Mouse (Mus musculus) layer of hippocampus, adult 9-11 months (tissue): ENCODE measurements around the gene Bphl.

Source experiments
- DNase-seq: peaks from one replicate; pipeline ENCODE4 v3.0.0; 2022

Gene Bphl

DNA sequence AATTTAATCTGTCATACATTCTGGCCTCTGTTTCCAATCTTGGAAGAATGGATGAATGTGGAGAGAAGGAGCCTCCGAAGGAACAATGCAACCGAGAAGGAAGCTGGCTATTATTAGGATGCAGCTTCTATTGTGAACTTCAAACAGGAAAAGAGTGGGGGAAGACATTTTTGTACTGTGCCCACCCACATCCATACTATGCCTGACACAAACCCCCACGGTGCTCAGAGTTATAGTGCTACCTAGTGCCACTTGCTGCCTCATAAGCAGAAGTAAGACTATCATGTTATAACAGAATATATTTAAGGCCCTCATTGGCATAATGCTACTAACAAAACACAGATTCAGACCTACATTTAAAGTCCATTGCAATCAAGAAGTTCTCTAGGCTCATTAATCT lies 52.0 kb downstream of the Bphl start:
- no peak for DNase-seq

- DNase-seq, result peak; percentile 95
These were observed 58.4 kb downstream of the Bphl start for GRCm38 (mm10) chr13:34095542-34096435.

GRCm38 (mm10) chr13:34096455-34096854 lies 59.1 kb downstream of the Bphl start:
- DNase-seq, result no peak

GRCm38 (mm10) chr13:34097086-34097485 lies 59.7 kb downstream of the Bphl start:
- no peak for DNase-seq

DNA sequence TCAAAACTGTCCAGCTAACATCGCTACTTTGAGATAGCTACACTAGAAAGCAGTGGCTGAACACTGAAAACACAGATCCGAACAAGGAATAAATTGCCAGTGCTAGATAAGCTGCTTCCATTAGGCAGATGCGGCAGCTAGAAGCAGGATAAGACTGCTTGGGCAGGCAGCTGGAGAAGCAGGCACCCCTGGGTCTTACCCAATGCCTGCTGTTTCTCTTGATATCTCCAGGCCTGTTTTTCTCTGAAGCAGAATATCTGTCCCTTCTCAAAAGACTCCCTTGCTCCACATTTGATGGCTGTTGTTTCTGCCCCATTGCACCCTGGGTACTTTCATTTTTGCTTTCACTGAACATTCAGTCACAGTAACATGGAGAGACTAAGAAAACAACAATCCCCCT lies 63.3 kb downstream of the Bphl start:
- no peak for DNase-seq

- DNase-seq, result no peak
These were observed 63.9 kb downstream of the Bphl start for GRCm38 (mm10) chr13:34101247-34101646.

DNA sequence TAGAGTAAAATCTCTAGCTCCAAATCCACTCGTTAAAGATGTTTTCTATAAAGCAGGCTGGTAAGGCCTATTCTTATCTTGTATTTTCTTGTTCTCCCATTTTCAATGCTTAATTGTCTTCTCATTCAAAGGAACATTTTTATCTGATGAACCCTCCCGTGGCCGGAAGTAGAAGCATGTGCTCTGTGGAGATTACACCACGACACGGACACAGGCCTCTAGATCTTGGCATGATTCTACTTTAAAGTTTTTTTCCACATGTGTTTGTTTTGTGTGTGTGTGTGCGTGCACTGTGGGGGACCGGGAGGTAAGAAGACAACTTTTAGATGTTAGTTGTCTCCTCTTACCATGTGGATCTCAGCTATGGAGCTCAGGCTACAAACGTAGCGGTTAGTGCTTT lies 64.5 kb downstream of the Bphl start:
- DNase-seq, result no peak

DNA sequence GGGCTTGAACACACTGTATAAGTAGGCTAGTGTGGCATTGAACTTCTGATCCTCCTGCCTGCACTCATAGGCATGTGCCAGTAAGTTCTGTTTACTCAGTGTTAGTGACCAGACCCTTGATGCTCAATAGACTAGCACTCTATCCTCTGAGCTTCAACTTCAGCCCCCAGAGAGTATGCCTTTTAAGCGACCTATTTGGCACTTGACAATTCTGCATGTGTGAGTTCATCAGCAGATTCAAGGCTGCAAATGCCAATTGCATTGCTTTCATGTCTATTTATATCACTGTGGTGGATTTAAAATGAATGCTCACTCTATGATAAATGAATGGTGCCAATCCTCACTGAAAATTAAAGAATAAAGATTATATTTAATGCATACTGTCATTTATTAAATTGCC lies 68.0 kb downstream of the Bphl start:
- no peak for DNase-seq

- no peak for DNase-seq
These were observed 68.9 kb downstream of the Bphl start for GRCm38 (mm10) chr13:34106256-34106655.

DNA sequence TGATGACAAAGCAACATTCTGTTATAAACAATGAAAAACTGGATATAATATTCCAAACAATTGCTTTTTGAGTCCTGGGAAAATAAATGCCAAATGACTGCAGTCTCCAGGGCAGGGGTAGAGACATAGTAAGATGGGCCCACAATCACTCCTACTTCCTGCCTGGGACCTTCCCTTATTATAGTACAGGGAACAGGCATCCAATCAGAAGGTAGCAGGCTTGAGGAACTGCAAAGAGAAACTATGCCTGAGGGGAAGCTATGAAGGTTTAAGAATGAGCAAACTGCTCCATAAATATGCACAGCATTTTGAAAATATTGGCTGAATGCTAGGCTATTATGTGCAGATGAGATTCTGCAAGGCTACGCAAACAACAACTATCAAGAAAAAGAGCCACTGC lies 69.6 kb downstream of the Bphl start:
- no peak for DNase-seq

GRCm38 (mm10) chr13:34109035-34109676 lies 71.8 kb downstream of the Bphl start:
- no peak for DNase-seq

DNA sequence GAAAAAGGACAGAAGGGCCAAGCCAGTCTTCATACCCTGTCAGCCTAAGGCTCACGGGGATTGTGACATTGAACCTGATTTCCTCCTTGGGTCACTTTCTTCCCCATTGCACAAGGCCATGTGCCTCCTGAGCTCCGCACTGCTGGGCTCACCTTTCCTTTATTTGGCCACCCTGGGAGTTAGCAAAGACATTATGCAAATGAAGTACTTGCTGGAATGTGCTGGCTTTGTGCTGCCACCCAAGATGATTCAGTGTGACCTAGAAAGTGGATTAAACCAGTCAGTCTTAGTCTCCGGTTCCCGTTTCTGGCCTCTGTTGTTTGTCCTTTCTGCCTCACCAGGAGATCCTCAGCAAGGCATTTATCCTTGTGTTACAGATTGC lies 72.3 kb downstream of the Bphl start:
- DNase-seq, result no peak

GRCm38 (mm10) chr13:34111019-34111418 lies 73.6 kb downstream of the Bphl start:
- no peak for DNase-seq

GRCm38 (mm10) chr13:34111878-34112277 lies 74.5 kb downstream of the Bphl start:
- DNase-seq, result no peak

DNA sequence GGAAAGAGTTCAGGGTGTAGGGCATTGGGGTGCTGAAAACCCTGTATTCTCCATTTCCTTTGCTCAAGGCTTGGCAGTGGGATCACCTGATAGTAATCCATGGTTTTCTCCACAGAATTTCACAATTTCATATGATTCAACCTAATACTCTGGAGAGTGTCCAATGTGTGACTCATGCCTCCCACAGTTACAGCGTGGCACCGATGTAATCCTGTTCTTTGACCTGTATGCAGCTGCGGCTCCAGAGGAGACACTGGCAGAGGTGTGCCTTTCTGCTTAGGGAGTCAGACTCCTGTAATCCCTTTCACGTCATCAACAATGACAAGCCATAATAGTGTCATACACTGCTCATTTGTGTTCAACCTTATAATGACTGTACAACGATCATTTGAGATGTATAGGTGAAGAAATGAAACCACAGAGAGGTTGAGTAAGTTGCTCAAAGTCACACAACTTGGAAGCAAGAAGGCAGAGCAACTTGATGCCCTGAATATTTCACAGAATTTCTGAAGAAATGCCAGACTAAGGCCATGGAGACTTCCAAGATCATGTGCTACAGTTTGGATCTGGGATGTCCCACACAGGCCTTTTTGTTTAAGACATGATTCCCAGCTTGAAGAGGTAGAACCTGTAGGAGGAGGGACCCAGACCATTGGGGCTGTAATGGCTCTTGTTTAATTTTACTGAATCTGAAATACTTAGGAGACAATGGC lies 75.1 kb downstream of the Bphl start:
- DNase-seq, result no peak

GRCm38 (mm10) chr13:34113086-34113485 lies 75.7 kb downstream of the Bphl start:
- DNase-seq, result no peak

DNA sequence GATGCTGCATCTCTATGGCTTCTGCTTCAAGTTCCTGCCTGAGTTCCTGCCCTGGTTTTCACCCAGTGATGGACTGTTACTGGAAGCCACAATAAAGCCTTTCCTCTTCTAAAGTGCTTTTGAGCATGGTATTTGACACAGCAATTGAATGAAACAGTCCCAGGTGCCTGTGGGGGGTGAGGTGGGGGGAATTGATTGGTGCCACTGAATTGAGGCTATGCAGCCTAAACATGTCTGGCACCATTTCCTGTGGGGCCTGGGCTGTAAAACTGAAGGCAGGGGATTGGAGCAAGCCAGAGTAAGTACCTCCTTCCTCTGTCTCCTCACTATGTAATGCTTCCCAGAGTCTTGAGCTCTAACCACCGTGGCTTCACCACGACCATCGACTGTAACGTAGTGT lies 77.3 kb downstream of the Bphl start:
- DNase-seq, result no peak

DNA sequence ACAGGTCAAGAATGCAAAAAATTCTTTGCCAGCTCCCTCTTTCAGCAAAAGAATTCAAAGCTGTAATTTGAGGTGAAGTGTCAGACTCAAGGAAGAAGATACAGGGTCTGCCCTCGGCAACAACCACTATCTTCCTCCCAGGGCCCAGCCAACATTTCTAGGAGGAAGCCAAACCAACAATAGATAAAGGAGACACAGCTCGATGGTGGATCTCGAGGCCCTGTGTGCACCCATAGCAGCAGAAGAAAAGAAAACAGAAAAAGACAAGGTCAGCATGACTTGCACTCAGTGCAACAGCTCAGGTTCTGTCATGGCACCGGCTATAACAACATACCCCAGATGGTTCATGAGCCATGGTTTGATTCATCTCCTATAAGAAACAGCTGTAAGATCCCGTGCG lies 79.1 kb downstream of the Bphl start:
- DNase-seq, result no peak

DNA sequence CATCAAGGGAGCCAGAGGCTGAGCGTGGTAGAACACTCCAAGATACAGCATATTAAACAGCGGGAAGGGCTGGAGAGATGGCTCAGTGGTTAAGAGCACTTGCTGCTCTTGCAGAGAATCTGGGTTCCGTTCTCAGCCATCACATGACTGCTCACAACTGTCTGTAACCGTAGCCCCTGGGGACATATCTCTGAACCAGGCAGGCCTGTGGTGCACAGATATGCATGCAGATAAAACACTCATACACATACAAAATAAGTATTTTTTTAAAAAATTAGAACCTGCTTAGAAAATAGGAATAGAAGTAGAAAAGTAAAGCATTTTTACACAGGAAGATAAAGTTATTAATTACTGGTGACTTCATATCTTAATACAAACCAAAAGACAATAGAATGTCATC lies 81.4 kb downstream of the Bphl start:
- DNase-seq, result no peak

DNA sequence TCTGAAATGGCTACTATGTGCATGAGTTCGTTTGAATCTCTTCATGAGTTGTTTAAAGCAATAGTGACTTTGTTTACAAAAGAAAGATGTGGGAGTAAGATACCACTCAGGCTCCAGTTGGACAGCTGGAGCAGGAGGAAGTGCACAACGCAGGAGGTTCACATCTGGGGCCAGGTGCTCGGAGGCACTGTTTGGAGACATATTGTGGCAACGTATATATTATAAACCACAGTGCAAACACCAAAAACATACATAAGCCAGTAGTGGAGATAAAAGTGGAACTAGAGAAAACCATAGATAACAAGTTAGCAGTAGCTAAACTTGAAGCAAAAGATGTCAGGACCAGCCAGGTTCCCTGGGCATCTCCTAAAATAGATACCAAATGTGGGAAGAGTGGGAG lies 82.0 kb downstream of the Bphl start:
- DNase-seq, result no peak

DNA sequence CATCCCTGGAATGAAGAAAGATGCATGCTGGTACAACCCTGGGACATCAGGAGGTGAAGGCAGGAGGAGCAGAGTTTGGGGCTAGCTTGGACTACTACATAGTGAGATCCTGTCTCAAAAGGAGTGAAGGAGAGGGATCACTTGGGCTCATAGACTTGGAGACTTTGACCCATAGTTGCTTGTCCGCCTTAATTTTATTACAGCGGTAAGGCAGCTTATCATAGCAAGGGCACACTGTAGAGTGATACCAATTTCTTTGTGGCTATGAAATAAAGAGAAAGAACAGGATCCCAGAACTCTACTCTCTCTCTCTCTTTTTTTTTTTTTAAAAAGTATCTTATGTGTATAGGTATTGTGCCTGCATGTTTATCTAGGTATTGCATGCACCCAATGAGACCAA lies 83.1 kb downstream of the Bphl start:
- no peak for DNase-seq
